Mouse (Mus musculus) forebrain, embryonic 13.5 days (tissue): ENCODE measurements around the gene Mgat4e. TPM values are rescaled to one million over a fixed set of nuclear protein-coding genes. Genes with fewer than 3 reads are reported as not detected.
A peak's percentile ranks its signal among the peaks of the same experiment; 100 is the strongest.

Experiments used
- ATAC-seq: fragments of 200-750 bp; cut with Nextera tagmentation; 2 replicates; pipeline ENCODE4 v1.8.0; 2017
- H3K27ac ChIP-seq: fragments of 300-500 bp; sonication (generic); 2 replicates; pipeline ENCODE4 v1.5.1; 2015; ENCODE audit warnings: inconsistent platforms, mild to moderate bottlenecking, moderate library complexity
- H3K27me3 ChIP-seq: fragments of 300-500 bp; sonication (generic); 2 replicates; pipeline ENCODE4 v1.6.1; 2015; ENCODE audit warnings: mild to moderate bottlenecking, inconsistent platforms
- H3K36me3 ChIP-seq: fragments of 300-500 bp; sonication (generic); 2 replicates; pipeline ENCODE4 v1.6.1; 2015; ENCODE audit warnings: mild to moderate bottlenecking, inconsistent platforms; ENCODE audit not compliant: poor library complexity, severe bottlenecking
- H3K4me1 ChIP-seq: fragments of 300-500 bp; sonication (generic); 2 replicates; pipeline ENCODE4 v1.6.1; 2015; ENCODE audit warnings: inconsistent platforms
- H3K4me2 ChIP-seq: fragments of 300-500 bp; sonication (generic); 2 replicates; pipeline ENCODE4 v1.6.1; 2015; ENCODE audit warnings: inconsistent platforms, mild to moderate bottlenecking, moderate library complexity
- H3K4me3 ChIP-seq: fragments of 300-500 bp; sonication (generic); 2 replicates; pipeline ENCODE4 v1.5.1; 2015; ENCODE audit warnings: mild to moderate bottlenecking, inconsistent platforms
- H3K9ac ChIP-seq: fragments of 300-500 bp; sonication (generic); 2 replicates; pipeline ENCODE4 v1.6.1; 2015; ENCODE audit warnings: mild to moderate bottlenecking, inconsistent platforms
- H3K9me3 ChIP-seq: fragments of 300-500 bp; sonication (generic); replicated peaks from 2 replicates; pipeline ENCODE4 v1.6.1; 2016; ENCODE audit warnings: inconsistent platforms
- WGBS: fragments of 180-500 bp; shearing (Covaris S2); methylation state at CpG from one replicate; pipeline ENCODE4 v1.1.7; 2015; 5-methylcytosine and 5-hydroxymethylcytosine counted together
- polyA plus RNA-seq: library from polyadenylated mRNA; unstranded; fragments of >200 nt; fragmentation: Nextera tagmentation; extraction: Ambion mirVana; gene quantifications from 2 replicates; pipeline ENCODE4 v1.2.1, GENCODE M21; 2015

Mgat4e gene
- polyA plus RNA-seq, 1 experiment from 2014 or later: not detected

DNA sequence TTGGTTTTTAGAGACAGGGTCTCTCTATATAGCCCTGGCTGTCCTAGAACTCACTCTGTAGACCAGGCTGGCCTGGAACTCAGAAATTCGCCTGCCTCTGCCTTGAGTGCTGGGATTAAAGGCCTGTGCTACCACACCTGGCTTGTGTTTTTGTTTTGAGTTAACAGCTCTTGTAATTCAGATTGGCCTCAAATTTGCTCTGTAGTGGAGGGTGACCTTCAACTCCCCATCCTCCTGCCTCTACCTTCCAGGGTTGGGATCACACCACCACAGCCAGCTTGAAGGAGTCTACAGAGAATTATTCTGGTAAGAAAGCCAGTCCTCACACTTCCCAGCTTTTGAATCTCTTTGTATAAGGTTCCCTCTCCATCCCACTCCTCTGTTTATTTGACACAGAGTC is 48.6 kb downstream of the Mgat4e start:
- Histone ChIP-seq H3K4me3 (no peak overlapping the region), H3K4me2 (no peak overlapping the region), H3K27me3 (no peaks in the 10 kb centered on the region), H3K27ac (no peak overlapping the region), H3K36me3 (peaks cover 22% of the 10 kb centered on the region), H3K4me1 (peaks cover 4% of the 10 kb centered on the region), H3K9ac (no peak overlapping the region), H3K9me3 (no peaks in the 10 kb centered on the region)
- no peak for ATAC-seq
- 100% methylated on average over 1 of the region's 1 CpGs for WGBS

DNA sequence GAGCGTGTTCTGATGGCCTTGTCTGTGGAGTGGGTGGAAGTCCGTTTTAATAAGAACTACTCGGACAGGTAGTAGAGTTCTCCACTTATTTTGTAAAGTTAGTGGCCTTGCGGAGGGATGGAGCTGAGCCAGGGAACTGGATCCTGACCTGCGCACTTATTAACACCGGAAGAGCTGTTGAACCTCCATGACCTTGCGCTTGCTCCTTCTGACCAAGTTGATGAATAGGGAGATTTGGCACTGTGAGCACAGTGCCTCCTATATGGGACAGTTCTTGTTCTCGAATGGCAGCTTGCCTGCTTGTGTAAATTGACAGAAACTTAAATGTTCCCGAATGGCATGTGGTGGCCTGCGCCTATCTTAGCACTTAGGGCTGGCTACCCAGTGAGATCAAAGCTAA is 53.5 kb downstream of the Mgat4e start:
- peaks cover 19% of the 10 kb centered on the region for H3K4me1 ChIP-seq
- H3K9ac ChIP-seq: peak overlapping the region; percentile 3; the same call in 1 of the 2 replicates
- no peak overlapping the region for H3K27ac ChIP-seq
- peak overlapping the region; percentile 72 for H3K4me2 ChIP-seq
- ATAC-seq: no peak
- no peaks in the 10 kb centered on the region for H3K9me3 ChIP-seq
- peaks cover 8% of the 10 kb centered on the region; the same call in 1 of the 2 replicates for H3K36me3 ChIP-seq
- 90% methylated on average over 10 of the region's 10 CpGs for WGBS
- H3K4me3 ChIP-seq: peak overlapping the region; percentile 65; the same call in 1 of the 2 replicates
- no peaks in the 10 kb centered on the region for H3K27me3 ChIP-seq

DNA sequence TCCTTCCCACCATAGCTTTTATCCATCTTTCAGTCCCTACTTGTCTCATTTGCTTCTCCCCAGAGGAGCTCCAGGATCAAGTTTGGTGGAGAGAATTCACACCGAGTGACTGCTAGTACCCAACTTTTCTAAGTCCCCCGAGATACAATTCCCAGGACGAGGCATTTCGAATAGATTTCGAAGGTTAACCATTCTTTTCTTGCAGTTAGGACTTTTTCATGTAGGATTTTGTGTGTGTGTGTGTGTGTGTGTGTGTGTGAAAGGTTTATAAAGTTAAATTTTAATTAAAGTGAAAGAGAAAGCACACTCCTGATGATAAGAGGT is 54.3 kb downstream of the Mgat4e start:
- peaks cover 12% of the 10 kb centered on the region; the same call in 1 of the 2 replicates for H3K36me3 ChIP-seq
- peak overlapping the region; percentile 65 for H3K4me3 ChIP-seq
- H3K9ac ChIP-seq: peak overlapping the region; percentile 76
- no peak for ATAC-seq
- peak overlapping the region; percentile 72 for H3K4me2 ChIP-seq
- H3K9me3 ChIP-seq: no peaks in the 10 kb centered on the region
- 22% methylated on average over 5 of the region's 5 CpGs for whole genome bisulfite sequencing
- peaks cover 19% of the 10 kb centered on the region for H3K4me1 ChIP-seq
- peak overlapping the region; percentile 86; the same call in 1 of the 2 replicates for H3K27ac ChIP-seq
- no peaks in the 10 kb centered on the region for H3K27me3 ChIP-seq

DNA sequence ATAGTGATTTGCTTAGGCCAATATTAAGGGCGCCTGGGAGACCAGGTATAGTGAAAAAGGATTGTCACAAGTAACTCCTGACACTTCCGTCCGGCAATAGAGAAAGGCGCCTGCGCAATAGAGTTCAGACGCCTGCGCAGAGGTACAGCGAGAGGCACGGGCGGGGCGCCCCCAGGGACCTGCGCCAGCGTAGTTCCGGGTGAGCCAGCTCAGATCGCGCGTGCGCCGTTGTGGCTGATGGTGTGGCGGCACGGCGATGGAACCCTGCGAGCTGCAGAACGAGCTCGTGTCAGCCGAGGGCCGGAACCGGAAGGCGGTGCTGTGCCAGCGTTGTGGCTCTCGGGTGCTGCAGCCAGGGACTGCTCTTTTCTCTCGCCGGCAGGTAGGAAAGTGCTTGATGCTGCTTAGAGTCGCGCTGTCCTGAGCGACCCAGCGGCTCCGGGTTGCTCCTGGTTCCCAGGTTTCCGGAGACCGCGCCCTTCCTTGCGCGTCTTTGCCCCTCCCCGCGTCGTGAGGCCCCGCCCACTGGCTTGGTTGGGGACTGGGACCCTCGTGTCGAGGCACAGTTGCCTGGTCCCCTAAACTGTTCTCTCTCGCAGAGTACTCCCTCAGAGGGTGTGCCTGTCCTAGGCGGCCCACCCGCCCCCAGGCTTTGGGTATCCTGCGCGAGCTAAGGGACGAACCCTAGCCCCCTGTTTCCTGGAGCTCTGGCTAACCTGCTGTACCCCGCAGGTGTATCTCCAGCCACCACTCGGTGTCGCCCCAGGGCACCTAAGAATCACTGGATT is 54.9 kb downstream of the Mgat4e start, which contains the start of gene Rabif:
TSS of gene Rabif (plus strand) at position 221 of the 788 bp plus-strand sequence.
- Histone ChIP-seq H3K36me3 (peaks cover 18% of the 10 kb centered on the region; the same call in 1 of the 2 replicates), H3K9ac (peak within 1 kb of the TSS; percentile 76), H3K27ac (peak within 1 kb of the TSS; percentile 86), H3K4me2 (peak within 1 kb of the TSS; percentile 72), H3K9me3 (no peaks in the 10 kb centered on the region), H3K4me1 (peaks cover 19% of the 10 kb centered on the region), H3K27me3 (no peaks in the 10 kb centered on the region), H3K4me3 (peak within 1 kb of the TSS; percentile 65)
- 0% methylated on average over 55 of the region's 58 CpGs for WGBS
- ATAC-seq: peak; percentile 99

DNA sequence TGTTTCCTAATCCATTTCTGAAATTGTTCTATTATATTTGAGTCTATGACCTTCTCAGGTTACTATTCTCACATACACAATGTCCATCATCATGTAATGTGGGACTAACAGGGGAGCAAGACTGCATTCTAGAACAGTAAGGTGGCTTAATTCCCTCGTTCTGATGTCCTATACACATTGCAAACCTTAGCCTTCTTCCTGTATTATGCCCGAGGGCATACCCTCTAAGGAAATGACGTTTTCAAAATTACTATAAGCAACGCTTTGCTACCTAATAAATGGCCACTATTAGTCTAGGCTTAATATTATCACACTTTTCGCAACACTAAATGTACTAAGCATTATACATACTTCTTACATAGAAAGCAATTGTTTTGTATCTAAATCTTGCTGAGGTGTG is 55.5 kb downstream of the Mgat4e start:
- peak overlapping the region; percentile 86; the same call in 1 of the 2 replicates for H3K27ac ChIP-seq
- peak; percentile 0; the same call in 1 of the 2 replicates for ATAC-seq

DNA sequence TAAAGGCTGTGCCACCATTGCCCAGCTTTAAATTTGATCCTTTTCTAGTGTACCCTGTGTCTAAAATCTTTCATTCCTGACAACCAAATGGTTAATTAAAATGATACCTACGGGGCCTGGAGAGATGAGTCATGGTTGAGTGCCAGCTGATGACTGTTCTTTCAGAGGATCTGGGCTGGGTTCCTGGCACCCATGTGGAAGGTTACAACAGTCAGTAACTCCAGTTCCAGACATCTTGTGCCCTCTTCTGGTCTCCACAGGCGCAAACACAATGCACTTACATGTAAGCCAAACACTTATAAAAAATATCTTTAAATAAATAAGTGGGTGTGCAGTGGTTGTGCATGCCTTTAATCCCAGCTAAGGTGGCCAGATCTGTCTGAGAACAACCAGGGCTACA is 56.0 kb downstream of the Mgat4e start:
- WGBS: 81% methylated on average over 2 of the region's 2 CpGs
- Histone ChIP-seq H3K27me3 (no peaks in the 10 kb centered on the region), H3K4me3 (0 out of 2 replicates have a peak overlapping the region, but pooled peaks have one; percentile 65), H3K27ac (no peak overlapping the region), H3K9ac (no peak overlapping the region), H3K9me3 (no peaks in the 10 kb centered on the region), H3K4me2 (peak overlapping the region; percentile 72), H3K4me1 (peaks cover 19% of the 10 kb centered on the region), H3K36me3 (peaks cover 22% of the 10 kb centered on the region)
- ATAC-seq: no peak

More for the DNA sequence above, 55.5 kb downstream of the Mgat4e start:
- Histone ChIP-seq H3K4me3 (peak overlapping the region; percentile 65), H3K27me3 (no peaks in the 10 kb centered on the region), H3K9me3 (no peaks in the 10 kb centered on the region), H3K9ac (peak overlapping the region; percentile 76), H3K4me2 (peak overlapping the region; percentile 72), H3K4me1 (peaks cover 19% of the 10 kb centered on the region), H3K36me3 (peaks cover 22% of the 10 kb centered on the region)
- 28% methylated on average over 5 of the region's 5 CpGs for WGBS

DNA sequence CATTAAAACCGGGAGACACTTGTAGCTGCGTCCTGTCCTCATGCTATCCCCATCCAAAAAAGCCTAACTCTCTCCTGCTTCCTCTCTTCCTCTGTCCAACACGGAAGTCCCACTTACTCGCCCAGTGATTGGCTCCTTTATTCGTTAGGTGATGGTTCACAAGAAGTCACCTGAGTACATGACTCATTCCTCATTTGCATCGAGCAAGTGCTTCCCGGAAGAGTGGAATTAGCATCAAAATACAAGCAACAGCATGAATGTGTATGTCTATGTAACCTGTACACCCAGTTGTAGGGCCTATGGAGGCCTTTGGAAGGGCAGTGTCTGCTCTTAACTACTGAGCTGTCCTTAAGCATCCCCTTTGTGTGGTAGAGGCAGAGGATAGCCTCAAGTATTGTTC is 57.2 kb downstream of the Mgat4e start:
- Histone ChIP-seq H3K36me3 (peaks cover 32% of the 10 kb centered on the region), H3K4me1 (peaks cover 19% of the 10 kb centered on the region), H3K27ac (no peak overlapping the region), H3K4me3 (no peak overlapping the region), H3K9me3 (no peaks in the 10 kb centered on the region), H3K9ac (no peak overlapping the region), H3K4me2 (no peak overlapping the region), H3K27me3 (no peaks in the 10 kb centered on the region)
- no peak for ATAC-seq
- 75% methylated on average over 7 of the region's 7 CpGs for WGBS

Other genes starting within 250 kb of the Mgat4e start
- 3.5 and 3.7 TPM in 2 replicates for gene Ppfia4, start 216.8 kb downstream of the Mgat4e start, polyA plus RNA-seq
- 126 and 131 TPM in 2 replicates for gene Tmem183a, start 187.7 kb downstream of the Mgat4e start, polyA plus RNA-seq
- gene 4933406M09Rik, start 163.7 kb downstream of the Mgat4e start, polyA plus RNA-seq: not detected in 2 replicates
- 20.3 and 20.5 TPM in 2 replicates for gene Cyb5r1, start 144.1 kb downstream of the Mgat4e start, polyA plus RNA-seq
- 57.8 TPM in 2 replicates for gene Adipor1, start 134.3 kb downstream of the Mgat4e start, polyA plus RNA-seq
- 34.5 and 37.0 TPM in 2 replicates for gene Klhl12, start 94.2 kb downstream of the Mgat4e start, polyA plus RNA-seq
- gene Rabif, start 55.0 kb downstream of the Mgat4e start, polyA plus RNA-seq: 45.4 and 46.2 TPM in 2 replicates
- 95.4 and 96.5 TPM in 2 replicates for gene Kdm5b, start 10.5 kb upstream of the Mgat4e start, polyA plus RNA-seq
- gene Syt2, start 97.0 kb upstream of the Mgat4e start, polyA plus RNA-seq: 1.1 TPM in 2 replicates